Mouse (Mus musculus) gastrocnemius, postnatal 25 days (tissue): ENCODE measurements at regions not wholly inside any gene's neighbourhood (a gene's known extent, or its start where the extent isn't known, plus 50 kb on each side); places are given as distances from the start of the nearest gene placed in this dataset.
A peak's percentile ranks its signal among the peaks of the same experiment; 100 is the strongest.
"Not testable (repeated sequence)": the region's sequence is repeated elsewhere in the genome, so short reads cannot be mapped to it uniquely, and the experiment has no call there.

Source experiments
- DNase-seq: peaks from one replicate; pipeline ENCODE4 v3.0.0; 2022

DNA sequence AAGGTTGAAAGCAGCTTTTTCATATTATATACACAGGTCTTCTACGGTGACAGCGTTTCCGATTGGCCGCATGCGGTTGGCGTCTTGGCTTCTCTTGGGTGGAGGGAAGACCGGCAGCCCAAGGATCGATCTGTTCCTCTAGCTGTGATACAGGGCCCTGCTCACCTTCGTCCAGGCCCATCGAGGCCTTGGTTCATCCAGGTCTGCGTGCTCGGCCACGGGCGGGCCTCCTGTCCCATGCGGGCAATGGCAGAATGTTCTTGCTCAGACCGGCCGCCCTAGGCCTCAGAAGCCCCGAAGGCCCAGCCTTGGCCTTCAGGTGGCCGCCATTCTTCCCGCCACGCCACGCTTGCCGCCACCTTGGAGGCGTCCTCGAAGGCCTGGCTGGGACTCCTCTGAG, 194.4 kb upstream of the Ppp6c start:
- no peak for DNase-seq

- no peak for DNase-seq
These were observed 174.1 kb upstream of the Ppp6c start for GRCm38 (mm10) chr2:39400336-39400735.

DNA sequence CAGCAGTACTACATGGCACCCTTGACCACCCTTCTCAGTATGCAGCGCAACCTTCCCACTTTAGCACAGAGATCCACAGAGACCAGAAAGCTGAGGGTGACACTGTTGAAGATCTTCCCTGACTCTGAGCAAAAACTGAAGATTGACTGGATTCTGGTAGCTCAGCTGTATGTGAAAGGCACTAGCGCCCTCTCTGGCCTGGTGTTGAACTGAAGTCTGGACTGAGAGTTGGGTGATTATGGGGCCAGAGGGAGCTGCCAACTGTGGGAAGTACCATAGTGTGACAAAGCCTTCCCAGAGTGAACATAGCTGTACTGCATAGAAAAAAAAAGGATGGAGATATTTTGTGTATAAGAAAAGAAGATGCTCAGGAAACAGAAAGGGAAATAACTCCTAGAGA, 173.3 kb upstream of the Ppp6c start:
- DNase-seq: no peak

- no peak for DNase-seq
These were observed 168.4 kb upstream of the Ppp6c start for GRCm38 (mm10) chr2:39394643-39395042.

DNA sequence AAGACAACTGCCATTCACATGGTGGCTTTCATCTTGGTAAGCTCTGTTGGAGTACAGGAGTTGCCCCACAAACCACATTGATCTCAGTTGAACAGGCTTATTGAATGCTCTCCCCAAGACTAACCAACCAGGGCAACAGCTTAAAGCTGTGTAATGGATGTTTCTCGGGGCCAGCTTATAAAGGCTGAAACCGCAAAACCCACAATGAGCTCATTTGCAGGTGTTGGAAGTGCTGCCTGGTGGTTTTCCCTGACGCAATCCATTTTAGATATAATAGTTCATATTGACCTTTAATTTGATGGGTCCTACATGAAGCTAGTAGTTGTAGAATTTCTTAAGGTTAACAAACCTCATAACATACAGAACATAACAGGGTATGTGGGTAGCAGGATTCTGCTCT, 151.0 kb upstream of the Ppp6c start:
- no peak for DNase-seq

- peak; percentile 80 for DNase-seq
These were observed 147.0 kb upstream of the Ppp6c start for GRCm38 (mm10) chr2:39373068-39373779.

- no peak for DNase-seq
These were observed 118.0 kb upstream of the Ppp6c start for GRCm38 (mm10) chr2:39344207-39344606.

- no peak for DNase-seq
These were observed 114.2 kb upstream of the Ppp6c start for GRCm38 (mm10) chr2:39340406-39340805.

GRCm38 (mm10) chr2:39338832-39339649, 112.8 kb upstream of the Ppp6c start:
- DNase-seq: no peak

- DNase-seq: no peak
These were observed 111.3 kb upstream of the Ppp6c start for GRCm38 (mm10) chr2:39337524-39337923.

GRCm38 (mm10) chr2:39325715-39326493, 99.7 kb upstream of the Ppp6c start:
- DNase-seq: no peak

- DNase-seq: not testable (repeated sequence)
These were observed 98.9 kb upstream of the Ppp6c start for GRCm38 (mm10) chr2:39325122-39325521.

DNA sequence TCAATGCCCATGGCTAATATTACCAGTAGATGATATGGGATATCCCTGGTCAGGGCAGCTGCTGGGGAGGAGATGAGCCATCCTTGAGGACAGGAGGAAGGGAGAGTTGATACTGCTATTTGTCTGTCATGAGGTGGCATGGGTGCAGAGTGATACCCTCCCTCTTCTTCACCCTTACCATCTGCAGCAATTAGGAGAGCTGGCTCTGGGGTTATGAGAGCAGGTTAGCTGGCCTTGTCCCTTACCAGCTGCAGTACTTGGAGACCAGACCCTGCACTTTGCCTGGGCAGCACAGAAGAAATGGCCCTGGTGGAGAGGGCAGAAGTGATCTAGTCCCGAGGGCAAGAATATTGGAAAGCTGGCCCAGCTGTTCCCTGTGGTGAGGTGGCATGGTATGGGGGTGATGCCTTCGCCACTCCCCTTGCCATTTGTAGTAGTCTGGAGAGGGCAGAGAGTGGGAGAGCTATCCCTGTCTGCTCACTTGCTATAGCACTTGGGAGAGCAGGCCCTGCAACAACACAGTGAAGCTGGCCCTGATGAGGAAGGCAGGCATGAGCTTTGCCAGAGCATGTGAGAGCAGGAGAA, 73.6 kb upstream of the Ppp6c start:
- DNase-seq: no peak

DNA sequence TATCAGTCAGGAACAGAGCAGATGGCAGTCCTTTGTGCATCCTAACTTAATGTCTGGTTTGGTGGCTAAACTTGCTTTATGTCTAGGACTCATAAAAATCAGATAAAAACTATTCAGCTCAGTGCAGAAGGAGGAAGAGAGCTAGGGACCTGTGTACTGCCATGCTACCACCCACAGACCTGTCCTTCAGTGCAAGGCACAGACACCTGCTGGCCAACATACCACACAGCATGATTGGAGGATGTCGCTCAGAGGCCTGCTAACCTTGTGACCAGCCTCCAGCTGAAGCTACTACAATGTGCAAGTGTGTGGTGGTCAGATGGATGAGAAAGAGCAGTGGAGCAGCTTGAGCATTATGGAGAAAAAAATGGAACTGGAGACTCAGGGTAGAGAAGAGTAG, 73.0 kb upstream of the Ppp6c start:
- DNase-seq: no peak

GRCm38 (mm10) chr2:39295435-39295834, 69.2 kb upstream of the Ppp6c start:
- no peak for DNase-seq

GRCm38 (mm10) chr2:39278218-39278617, 52.0 kb upstream of the Ppp6c start:
- no peak for DNase-seq
